Mouse (Mus musculus) thymus, adult 2 months (tissue): ENCODE measurements around the gene Atf1.

Source experiments
- CTCF ChIP-seq: fragments of 200-500 bp; IDR thresholded peaks from 2 replicates; pipeline ENCODE4 v1.5.1; 2012; ENCODE audit warnings: mild to moderate bottlenecking, control low read depth, low read length, moderate library complexity, borderline replicate concordance; ENCODE audit not compliant: control insufficient read depth, poor library complexity, insufficient read depth; ENCODE audit errors: extremely low read depth
- POLR2A ChIP-seq: fragments of 200-500 bp; IDR thresholded peaks from 2 replicates; pipeline ENCODE4 v1.6.1; 2012; ENCODE audit warnings: mild to moderate bottlenecking, low read length, control low read depth, moderate library complexity; ENCODE audit not compliant: control insufficient read depth, poor library complexity, insufficient read depth; ENCODE audit errors: extremely low read depth

GRCm38 (mm10) chr15:100225891-100226290 lies 1.7 kb upstream of the Atf1 start:
- TF ChIP-seq CTCF (no peak), POLR2A (no peak)
